Mouse (Mus musculus): ENCODE measurements at regions not wholly inside any gene's neighbourhood (a gene's known extent, or its start where the extent isn't known, plus 50 kb on each side); places are given as distances from the start of the nearest gene placed in this dataset.

DNA sequence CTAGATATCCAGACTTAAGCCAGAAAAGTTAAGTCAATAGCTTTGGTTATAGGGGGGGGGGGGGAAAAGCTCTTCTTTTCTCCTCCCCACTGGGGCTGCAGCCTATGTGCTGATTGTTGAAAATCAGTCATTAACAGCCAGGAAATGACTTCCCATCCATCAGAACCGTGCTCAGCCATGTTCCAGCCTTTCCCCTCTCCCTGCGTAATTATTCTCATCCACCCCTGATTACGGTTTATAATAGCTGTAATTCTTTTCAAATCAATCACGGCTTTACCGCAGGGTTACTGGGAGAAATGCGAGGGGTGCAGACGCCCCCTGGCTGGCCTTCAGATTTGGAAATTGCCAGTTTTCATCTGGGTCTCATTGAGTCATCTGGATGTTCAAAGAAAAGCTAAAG, 270.8 kb upstream of the Npvf start:
- no peak for TF ChIP-seq CTCF (IDR thresholded peaks at IDR 0.05; ENCODE audit: insufficient read depth, low read length)
- no peak for TF ChIP-seq POLR2A (IDR thresholded peaks at IDR 0.05; ENCODE audit: borderline replicate concordance, extremely low read depth, low read depth, low read length)

Measured in lung, adult 2 months (tissue).